Mouse (Mus musculus) lung, postnatal 25 days (tissue): ENCODE measurements at regions not wholly inside any gene's neighbourhood (a gene's known extent, or its start where the extent isn't known, plus 50 kb on each side); places are given as distances from the start of the nearest gene placed in this dataset.
"Not testable (repeated sequence)": the region's sequence is repeated elsewhere in the genome, so short reads cannot be mapped to it uniquely, and the experiment has no call there.

ENCODE experiments used
- DNase-seq: peaks from one replicate; pipeline ENCODE4 v3.0.0; 2022; ENCODE audit warnings: low spot score

- DNase-seq: not testable (repeated sequence)
Measured at GRCm38 (mm10) chr12:114008491-114008890, 464.8 kb downstream of the Adam6a start.

GRCm38 (mm10) chr12:114009391-114009790 is 465.7 kb downstream of the Adam6a start:
- no peak for DNase-seq

GRCm38 (mm10) chr12:114012860-114013259 is 469.2 kb downstream of the Adam6a start:
- DNase-seq: peak; percentile 44

- not testable (repeated sequence) for DNase-seq
Measured at GRCm38 (mm10) chr12:114037011-114037410, 493.3 kb downstream of the Adam6a start.

- DNase-seq: not testable (repeated sequence)
Measured at GRCm38 (mm10) chr12:114047991-114048390, 504.3 kb downstream of the Adam6a start.

GRCm38 (mm10) chr12:114053341-114053740 is 509.6 kb downstream of the Adam6a start:
- DNase-seq: no peak

- peak; percentile 20 for DNase-seq
Measured at GRCm38 (mm10) chr12:114059615-114060014, 515.9 kb downstream of the Adam6a start.

- DNase-seq: no peak
Measured at GRCm38 (mm10) chr12:114067166-114067565, 523.5 kb downstream of the Adam6a start.

GRCm38 (mm10) chr12:114108731-114109130 is 565.0 kb downstream of the Adam6a start:
- DNase-seq: peak; percentile 18

- no peak for DNase-seq
Measured at GRCm38 (mm10) chr12:114134897-114135296, 591.2 kb downstream of the Adam6a start.

GRCm38 (mm10) chr12:114148779-114149178 is 605.1 kb downstream of the Adam6a start:
- no peak for DNase-seq

- no peak for DNase-seq
Measured at GRCm38 (mm10) chr12:114172305-114172704, 628.6 kb downstream of the Adam6a start.

- DNase-seq: no peak
Measured at GRCm38 (mm10) chr12:114199521-114199920, 655.8 kb downstream of the Adam6a start.

- DNase-seq: no peak
Measured at GRCm38 (mm10) chr12:114222541-114222940, 678.8 kb downstream of the Adam6a start.
